Mouse (Mus musculus) heart, adult 2 months (tissue): ENCODE measurements around the gene Il17rb. TPM values are rescaled to one million over a fixed set of nuclear protein-coding genes. Genes with fewer than 3 reads are reported as not detected.
A peak's percentile ranks its signal among the peaks of the same experiment; 100 is the strongest.

ENCODE experiments used
- DNase-seq, 2 experiments: peaks; one replicate each; pipeline ENCODE4 v3.0.0; 2021
- H3K27ac ChIP-seq: fragments of 200-600 bp; 2 replicates; pipeline ENCODE4 v1.8.1; 2022
- H3K27me3 ChIP-seq: fragments of 200-500 bp; 2 replicates; pipeline ENCODE4 v1.6.1; 2012; ENCODE audit warnings: mild to moderate bottlenecking, low read length, inconsistent platforms, mixed read lengths; ENCODE audit not compliant: control insufficient read depth, insufficient read depth
- H3K36me3 ChIP-seq: fragments of 200-500 bp; 2 replicates; pipeline ENCODE4 v1.6.1; 2012; ENCODE audit warnings: low read length, inconsistent platforms; ENCODE audit not compliant: control insufficient read depth, insufficient read depth
- H3K4me1 ChIP-seq: fragments of 200-500 bp; 2 replicates; pipeline ENCODE4 v1.6.1; 2011; ENCODE audit warnings: low read length; ENCODE audit not compliant: control insufficient read depth, insufficient read depth
- H3K4me3 ChIP-seq: fragments of 200-600 bp; 2 replicates; pipeline ENCODE4 v1.8.1; 2022
- H3K79me2 ChIP-seq: fragments of 200-500 bp; replicated peaks from 2 replicates; pipeline ENCODE4 v1.6.1; 2012; ENCODE audit warnings: mild to moderate bottlenecking, inconsistent platforms, low read length, moderate library complexity, mixed read lengths; ENCODE audit not compliant: control insufficient read depth, insufficient read depth
- H3K9ac ChIP-seq: fragments of 200-500 bp; 2 replicates; pipeline ENCODE4 v1.6.1; 2012; ENCODE audit warnings: low read depth, mild to moderate bottlenecking, control low read depth, inconsistent platforms, low read length, mixed read lengths
- CTCF ChIP-seq: fragments of 200-600 bp; IDR thresholded peaks from 2 replicates; pipeline ENCODE4 v1.8.1; 2022; ENCODE audit warnings: antibody characterized with exemption, mild to moderate bottlenecking, moderate library complexity
- EP300 ChIP-seq: fragments of 200-500 bp; IDR thresholded peaks from 2 replicates; pipeline ENCODE4 v1.6.1; 2011; ENCODE audit warnings: low read depth, low read length, control low read depth; ENCODE audit not compliant: insufficient read depth
- POLR2A ChIP-seq: fragments of 200-500 bp; IDR thresholded peaks from 2 replicates; pipeline ENCODE4 v1.6.1; 2011; ENCODE audit warnings: mild to moderate bottlenecking, low read depth, low read length, control low read depth; ENCODE audit not compliant: insufficient read depth
- WGBS: fragments of 180-500 bp; shearing (Covaris S2); methylation state at CpG from one replicate; pipeline ENCODE4 v1.1.7; 2018; 5-methylcytosine and 5-hydroxymethylcytosine counted together
- intact Hi-C: fragments of 180-260 bp; cut with DNase I; formaldehyde crosslinking; loops from one replicate; pipeline ENCODE4 v1.15.1; 2025
- long read RNA-seq: library from polyadenylated mRNA; stranded (forward); transcript quantifications from one replicate; pipeline ENCODE4 v2.0.0, GENCODE M21; 2021
- polyA plus RNA-seq: library from polyadenylated mRNA; depleted of rRNA; stranded (reverse); fragments of >200 nt; gene quantifications from 2 replicates; pipeline ENCODE4 v1.2.3, GENCODE M21; 2012; rRNA removed
- total RNA-seq, 2 experiments: library from RNA; stranded (reverse); gene quantifications; 2 replicates each; pipeline ENCODE4 v1.2.3; 2021

Il17rb gene
- not detected for total RNA-seq
- polyA plus RNA-seq: 0.23 and 0.31 TPM in 2 replicates
- long read RNA-seq, partial matches to known transcripts: 0 of 1 reads
- long read RNA-seq, other reads (novel, unspliced or antisense): 1 of 1 reads

DNA sequence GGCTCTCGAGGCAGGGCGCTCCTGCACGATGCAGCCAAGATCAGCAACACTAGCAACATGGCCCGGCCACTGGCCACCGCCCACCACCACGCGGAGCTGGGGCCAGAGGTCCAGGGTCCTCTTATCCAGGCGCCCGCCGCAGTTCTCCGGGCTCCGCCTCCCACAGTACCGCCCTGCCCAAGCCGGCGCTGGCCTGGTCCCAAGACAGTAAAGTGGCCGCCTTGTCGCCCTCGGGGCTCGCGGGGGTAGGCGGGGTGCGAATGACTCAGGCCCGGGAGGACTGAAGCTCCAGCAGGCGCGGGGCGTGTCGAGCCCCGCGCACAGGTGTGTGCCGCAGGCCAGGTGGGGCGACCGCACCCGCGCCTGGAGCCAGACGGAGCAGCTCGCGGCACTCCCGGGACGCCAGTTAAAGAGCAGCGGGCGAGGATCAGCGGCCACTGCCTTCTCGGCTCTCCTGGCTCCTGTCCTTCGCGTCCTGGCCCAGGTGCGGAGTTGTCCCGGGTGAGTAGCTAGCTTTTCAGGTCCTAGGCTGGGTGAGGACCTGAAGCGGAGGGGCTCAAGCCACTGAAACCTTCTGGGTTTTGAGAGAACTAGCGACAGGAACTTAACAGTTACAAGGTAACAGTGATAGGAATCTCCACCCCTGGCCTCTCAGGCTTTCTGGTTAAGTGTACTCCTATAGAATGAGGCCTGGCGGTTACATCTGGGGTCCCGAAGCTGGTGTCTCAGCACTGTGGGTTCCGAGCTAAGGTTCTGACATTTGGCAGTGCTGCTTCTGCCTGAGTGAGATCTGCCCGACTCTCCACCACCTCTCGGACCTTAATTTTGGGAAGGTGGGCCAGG lies at the start of gene Il17rb, which contains the start of gene Chdh:
Gene Il17rb (minus strand): TSS at position 164 of the 843 bp plus-strand sequence.
Gene Chdh (plus strand): TSS at position 291 of the 843 bp plus-strand sequence.
- 10% methylated on average over 54 of the region's 54 CpGs for WGBS
- no peaks in the 10 kb centered on the region for H3K79me2 ChIP-seq
- no peaks in the 10 kb centered on the region; the same call in 1 of the 2 replicates for H3K4me1 ChIP-seq
- DNase-seq: peak; percentile 59 to 60
- H3K27ac ChIP-seq: no peak within 1 kb of the TSS
- no peak for TF ChIP-seq POLR2A
- H3K4me3 ChIP-seq: peak within 1 kb of the TSS; percentile 35
- no peak within 1 kb of the TSS; the same call in 1 of the 2 replicates for H3K9ac ChIP-seq
- intact Hi-C loops: no loop called here
- no peaks in the 10 kb centered on the region for H3K36me3 ChIP-seq
- H3K27me3 ChIP-seq: peaks cover 2% of the 10 kb centered on the region

GRCm38 (mm10) chr14:30056031-30056766 lies 47.5 kb upstream of the Il17rb start:
- H3K4me3 ChIP-seq: no peak overlapping the region
- intact Hi-C loops: no loop called here
- H3K36me3 ChIP-seq: no peaks in the 10 kb centered on the region
- H3K9ac ChIP-seq: no peak overlapping the region
- no peaks in the 10 kb centered on the region for H3K27me3 ChIP-seq
- no peak for TF ChIP-seq EP300
- TF ChIP-seq CTCF: no peak
- TF ChIP-seq POLR2A: no peak
- DNase-seq: no peak
- H3K4me1 ChIP-seq: no peaks in the 10 kb centered on the region
- no peak overlapping the region for H3K27ac ChIP-seq
- WGBS: 63% methylated on average over 13 of the region's 13 CpGs
- H3K79me2 ChIP-seq: no peaks in the 10 kb centered on the region

DNA sequence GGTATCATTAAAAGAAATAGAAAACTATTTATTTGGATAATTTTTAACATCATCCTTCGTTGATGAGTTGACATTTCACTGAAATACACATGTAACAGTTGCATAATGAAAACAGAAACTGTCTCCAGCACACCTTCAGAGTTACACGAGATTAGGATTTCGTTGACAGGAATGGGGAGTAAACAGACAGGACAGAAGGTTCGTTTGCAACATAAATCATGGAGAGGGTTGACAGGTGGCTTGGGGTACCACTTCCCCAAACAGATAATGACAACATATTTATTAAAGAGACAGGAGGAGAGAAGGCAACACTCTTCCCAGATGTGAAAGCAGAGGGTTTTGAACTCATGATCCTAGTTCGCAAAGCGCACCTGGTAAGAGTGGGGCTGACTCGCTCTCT lies 46.2 kb upstream of the Il17rb start:
- Histone ChIP-seq H3K27me3 (no peaks in the 10 kb centered on the region), H3K27ac (no peak overlapping the region), H3K36me3 (no peaks in the 10 kb centered on the region), H3K9ac (no peak overlapping the region), H3K79me2 (no peaks in the 10 kb centered on the region), H3K4me1 (no peaks in the 10 kb centered on the region), H3K4me3 (no peak overlapping the region)
- intact Hi-C loops: no loop called here
- 69% methylated on average over 7 of the region's 7 CpGs for WGBS
- DNase-seq: no peak
- TF ChIP-seq CTCF (no peak), POLR2A (no peak), EP300 (no peak)

DNA sequence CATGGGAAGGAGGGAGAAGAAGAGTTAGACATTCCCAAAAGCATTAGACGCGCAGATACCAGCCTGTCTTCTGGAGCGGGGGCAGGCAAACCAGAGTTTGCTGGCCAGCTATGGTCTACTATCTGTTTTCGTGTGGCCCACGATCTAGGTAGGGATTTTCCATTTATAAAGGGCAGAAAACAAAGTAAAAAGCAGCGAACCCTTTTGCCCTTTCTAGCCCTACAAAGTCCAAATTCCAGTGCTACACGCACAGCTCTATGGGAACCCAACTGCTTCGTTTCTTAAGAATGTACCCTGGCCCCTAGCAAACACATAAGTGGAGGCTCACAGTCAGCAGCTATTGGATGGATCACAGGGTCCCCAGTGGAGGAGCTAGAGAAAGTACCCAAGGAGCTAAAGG lies 41.6 kb upstream of the Il17rb start:
- no peak for DNase-seq
- intact Hi-C loops: no loop called here
- Histone ChIP-seq H3K79me2 (no peaks in the 10 kb centered on the region), H3K36me3 (no peaks in the 10 kb centered on the region), H3K27ac (no peak overlapping the region), H3K9ac (no peak overlapping the region), H3K4me3 (no peak overlapping the region), H3K4me1 (no peaks in the 10 kb centered on the region; the same call in 1 of the 2 replicates), H3K27me3 (no peaks in the 10 kb centered on the region)
- no peak for TF ChIP-seq CTCF
- TF ChIP-seq EP300: no peak
- no peak for TF ChIP-seq POLR2A
- WGBS: 83% methylated on average over 8 of the region's 8 CpGs

- TF ChIP-seq POLR2A (no peak), CTCF (peak; percentile 42)
- 83% methylated on average over 3 of the region's 3 CpGs for WGBS
- intact Hi-C loops: no loop called here
- Histone ChIP-seq H3K9ac (no peak overlapping the region), H3K36me3 (no peaks in the 10 kb centered on the region), H3K4me1 (peaks cover 2% of the 10 kb centered on the region), H3K27ac (no peak overlapping the region), H3K4me3 (no peak overlapping the region), H3K79me2 (no peaks in the 10 kb centered on the region), H3K27me3 (no peaks in the 10 kb centered on the region)
- no peak for DNase-seq
Measured at GRCm38 (mm10) chr14:30048049-30048448, 39.4 kb upstream of the Il17rb start.

DNA sequence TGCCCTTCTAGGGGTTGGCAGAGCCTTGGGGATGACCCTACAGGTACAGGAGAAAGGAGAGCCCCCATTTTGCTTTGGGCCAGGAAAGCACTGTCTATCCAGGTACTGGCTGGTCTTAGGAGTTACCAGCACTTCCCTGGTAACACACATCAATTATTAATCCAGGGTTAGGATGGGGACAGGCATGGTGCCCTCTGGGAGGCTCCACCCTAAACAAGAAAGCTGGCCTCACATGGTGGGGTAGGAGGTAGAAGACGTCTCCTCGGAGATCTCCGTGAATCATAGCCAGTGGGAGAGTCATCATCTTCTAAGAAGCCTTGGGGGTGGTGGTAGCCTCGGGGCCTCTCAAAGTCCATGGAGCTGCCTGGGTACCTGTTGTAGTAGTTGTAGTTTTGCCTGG lies 38.3 kb upstream of the Il17rb start:
- Histone ChIP-seq H3K27ac (no peak overlapping the region), H3K27me3 (no peaks in the 10 kb centered on the region), H3K9ac (no peak overlapping the region), H3K4me1 (peaks cover 2% of the 10 kb centered on the region), H3K79me2 (no peaks in the 10 kb centered on the region), H3K36me3 (no peaks in the 10 kb centered on the region), H3K4me3 (no peak overlapping the region)
- WGBS: 93% methylated on average over 4 of the region's 4 CpGs
- intact Hi-C loops: no loop called here
- DNase-seq: no peak
- no peak for TF ChIP-seq CTCF
- TF ChIP-seq POLR2A: no peak
- no peak for TF ChIP-seq EP300
